Mouse (Mus musculus) kidney, adult 2 months (tissue): ENCODE measurements at regions not wholly inside any gene's neighbourhood (a gene's known extent, or its start where the extent isn't known, plus 50 kb on each side); places are given as distances from the start of the nearest gene placed in this dataset.

Experiments used
- DNase-seq: peaks from one replicate; pipeline ENCODE4 v3.0.0; 2021
- H3K27ac ChIP-seq: fragments of 200-500 bp; 2 replicates; pipeline ENCODE4 v1.5.1; 2012; ENCODE audit warnings: low read depth, low read length, control low read depth, inconsistent platforms; ENCODE audit not compliant: insufficient read depth
- H3K27me3 ChIP-seq: fragments of 200-500 bp; replicated peaks from 2 replicates; pipeline ENCODE4 v1.6.1; 2012; ENCODE audit warnings: mild to moderate bottlenecking, moderate library complexity, low read length, inconsistent platforms; ENCODE audit not compliant: control insufficient read depth, insufficient read depth
- H3K36me3 ChIP-seq: fragments of 200-500 bp; 2 replicates; pipeline ENCODE4 v1.6.1; 2012; ENCODE audit warnings: mild to moderate bottlenecking, moderate library complexity, low read length, inconsistent platforms; ENCODE audit not compliant: control insufficient read depth, insufficient read depth
- H3K4me1 ChIP-seq: fragments of 200-500 bp; 2 replicates; pipeline ENCODE4 v1.6.1; 2011; ENCODE audit warnings: low read length; ENCODE audit not compliant: control insufficient read depth, insufficient read depth
- H3K4me3 ChIP-seq: fragments of 200-500 bp; 2 replicates; pipeline ENCODE4 v1.5.1; 2011; ENCODE audit warnings: mild to moderate bottlenecking, low read depth, low read length, control low read depth; ENCODE audit not compliant: insufficient read depth
- CTCF ChIP-seq: fragments of 200-500 bp; conservative IDR thresholded peaks from 2 replicates; pipeline ENCODE4 v1.5.1; 2011; ENCODE audit warnings: low read depth, mild to moderate bottlenecking, control low read depth, low read length, moderate library complexity, mixed read lengths; ENCODE audit not compliant: insufficient read depth, insufficient read length
- POLR2A ChIP-seq: fragments of 200-500 bp; IDR thresholded peaks from one replicate; pipeline ENCODE4 v1.6.1; 2011; ENCODE audit warnings: low read depth, low read length, control low read depth
- WGBS: fragments of 180-500 bp; shearing (Covaris S2); methylation state at CpG from one replicate; pipeline ENCODE4 v1.1.7; 2018; 5-methylcytosine and 5-hydroxymethylcytosine counted together

GRCm38 (mm10) chr1:119236787-119237186 is 183.4 kb upstream of the Gli2 start:
- no peak overlapping the region for H3K4me3 ChIP-seq
- DNase-seq: no peak
- TF ChIP-seq POLR2A (no peak), CTCF (no peak)
- no peaks in the 10 kb centered on the region for H3K36me3 ChIP-seq
- H3K27ac ChIP-seq: no peak overlapping the region
- H3K4me1 ChIP-seq: no peaks in the 10 kb centered on the region
- 54% methylated on average over 3 of the region's 3 CpGs for WGBS
- no peaks in the 10 kb centered on the region for H3K27me3 ChIP-seq

- 35% methylated on average over 9 of the region's 9 CpGs for WGBS
- Histone ChIP-seq H3K27ac (no peak overlapping the region), H3K27me3 (no peaks in the 10 kb centered on the region), H3K36me3 (no peaks in the 10 kb centered on the region), H3K4me1 (no peaks in the 10 kb centered on the region), H3K4me3 (no peak overlapping the region)
- no peak for TF ChIP-seq CTCF
- no peak for TF ChIP-seq POLR2A
- peak; percentile 89 for DNase-seq
Measured at GRCm38 (mm10) chr1:119234449-119234848, 181.0 kb upstream of the Gli2 start.

- Histone ChIP-seq H3K4me3 (no peak overlapping the region), H3K27me3 (no peaks in the 10 kb centered on the region), H3K4me1 (no peaks in the 10 kb centered on the region), H3K36me3 (no peaks in the 10 kb centered on the region), H3K27ac (no peak overlapping the region)
- TF ChIP-seq CTCF (no peak), POLR2A (no peak)
- WGBS: 79% methylated on average over 2 of the region's 2 CpGs
- DNase-seq: no peak
Measured at GRCm38 (mm10) chr1:119226996-119227395, 173.6 kb upstream of the Gli2 start.

GRCm38 (mm10) chr1:119223876-119224275 is 170.5 kb upstream of the Gli2 start:
- Histone ChIP-seq H3K27me3 (no peaks in the 10 kb centered on the region), H3K4me3 (no peak overlapping the region), H3K27ac (no peak overlapping the region), H3K36me3 (no peaks in the 10 kb centered on the region), H3K4me1 (peaks cover 14% of the 10 kb centered on the region)
- DNase-seq: no peak
- TF ChIP-seq CTCF: no peak
- no peak for TF ChIP-seq POLR2A
- WGBS: 91% methylated on average over 8 of the region's 8 CpGs

- Histone ChIP-seq H3K27me3 (no peaks in the 10 kb centered on the region), H3K4me3 (no peak overlapping the region), H3K36me3 (no peaks in the 10 kb centered on the region), H3K4me1 (peaks cover 15% of the 10 kb centered on the region), H3K27ac (no peak overlapping the region)
- no peak for DNase-seq
- no peak for TF ChIP-seq POLR2A
- no peak for TF ChIP-seq CTCF
- WGBS: 89% methylated on average over 6 of the region's 6 CpGs
Measured at GRCm38 (mm10) chr1:119221901-119222300, 168.5 kb upstream of the Gli2 start.

GRCm38 (mm10) chr1:119221012-119221411 is 167.6 kb upstream of the Gli2 start:
- no peak for TF ChIP-seq POLR2A
- TF ChIP-seq CTCF: no peak
- no peaks in the 10 kb centered on the region for H3K36me3 ChIP-seq
- peaks cover 15% of the 10 kb centered on the region for H3K4me1 ChIP-seq
- DNase-seq: peak; percentile 90
- WGBS: 56% methylated on average over 7 of the region's 7 CpGs
- no peaks in the 10 kb centered on the region for H3K27me3 ChIP-seq
- no peak overlapping the region for H3K4me3 ChIP-seq
- H3K27ac ChIP-seq: no peak overlapping the region

- Histone ChIP-seq H3K36me3 (no peaks in the 10 kb centered on the region), H3K27me3 (no peaks in the 10 kb centered on the region), H3K27ac (no peak overlapping the region), H3K4me1 (peaks cover 15% of the 10 kb centered on the region), H3K4me3 (no peak overlapping the region)
- 43% methylated on average over 10 of the region's 10 CpGs for whole genome bisulfite sequencing
- DNase-seq: peak; percentile 89
- TF ChIP-seq POLR2A: no peak
- no peak for TF ChIP-seq CTCF
Measured at GRCm38 (mm10) chr1:119219817-119220216, 166.4 kb upstream of the Gli2 start.

- Histone ChIP-seq H3K27ac (no peak overlapping the region), H3K36me3 (no peaks in the 10 kb centered on the region), H3K27me3 (no peaks in the 10 kb centered on the region), H3K4me1 (peaks cover 15% of the 10 kb centered on the region), H3K4me3 (no peak overlapping the region)
- TF ChIP-seq CTCF (no peak), POLR2A (no peak)
- no peak for DNase-seq
- WGBS: 50% methylated on average over 4 of the region's 4 CpGs
Measured at GRCm38 (mm10) chr1:119217387-119217786, 164.0 kb upstream of the Gli2 start.
